Mouse (Mus musculus): Measurements from ENCODE around the gene Nosip. TPM values are rescaled to one million over a fixed set of nuclear protein-coding genes. Genes with fewer than 3 reads are reported as not detected.

Gene Nosip
- total RNA-seq, 2 experiments from 2014 or later = 35.9 to 40.5 TPM

GRCm38 (mm10) chr7:45035631-45036030, 26.6 kb upstream of the Nosip start:
- no peak for DNase-seq

GRCm38 (mm10) chr7:45036702-45037101, 25.5 kb upstream of the Nosip start:
- DNase-seq = no peak

GRCm38 (mm10) chr7:45037720-45038361, 24.4 kb upstream of the Nosip start:
- peak; percentile 65 for DNase-seq

- no peak for DNase-seq
Observed at GRCm38 (mm10) chr7:45038411-45038810, 23.8 kb upstream of the Nosip start.

GRCm38 (mm10) chr7:45040851-45041250, 21.4 kb upstream of the Nosip start:
- DNase-seq = peak; percentile 72

- no peak for DNase-seq
Observed at GRCm38 (mm10) chr7:45043307-45043706, 18.9 kb upstream of the Nosip start.

- DNase-seq = no peak
Observed at GRCm38 (mm10) chr7:45045741-45046140, 16.5 kb upstream of the Nosip start.

GRCm38 (mm10) chr7:45046853-45047350, 15.3 kb upstream of the Nosip start:
- DNase-seq = no peak

- no peak for DNase-seq
Observed at GRCm38 (mm10) chr7:45047491-45047890, 14.7 kb upstream of the Nosip start.

GRCm38 (mm10) chr7:45048001-45048890, 14.0 kb upstream of the Nosip start:
- peak; percentile 41 for DNase-seq

- peak; percentile 68 for DNase-seq
Observed at GRCm38 (mm10) chr7:45048923-45049657, 13.1 kb upstream of the Nosip start.

GRCm38 (mm10) chr7:45050945-45051600, 11.2 kb upstream of the Nosip start:
- DNase-seq = peak; percentile 72

GRCm38 (mm10) chr7:45051601-45051974, 10.6 kb upstream of the Nosip start:
- no peak for DNase-seq

GRCm38 (mm10) chr7:45052181-45052861, 9.9 kb upstream of the Nosip start:
- DNase-seq = peak; percentile 40

GRCm38 (mm10) chr7:45052862-45053116, 9.4 kb upstream of the Nosip start, which contains the start of gene Prr12:
TSS of gene Prr12 (minus strand) at chr7:45052881.
- DNase-seq = no peak

- DNase-seq = peak; percentile 73
Observed at GRCm38 (mm10) chr7:45053117-45053930, 8.9 kb upstream of the Nosip start.

- peak; percentile 77 for DNase-seq
Observed at GRCm38 (mm10) chr7:45053931-45054510, 8.2 kb upstream of the Nosip start.

- no peak for DNase-seq
Observed at GRCm38 (mm10) chr7:45056329-45056971, 5.8 kb upstream of the Nosip start.

GRCm38 (mm10) chr7:45056972-45057348, 5.3 kb upstream of the Nosip start:
- DNase-seq = no peak

All from gastrocnemius, postnatal 10 days (tissue).